Mouse (Mus musculus) E14TG2a.4 (cell line): ENCODE results near the gene Urb1.

Experiments used
- CTCF ChIP-seq: conservative IDR thresholded peaks from 2 replicates; pipeline ENCODE4 v1.5.1; 2014; ENCODE audit warnings: low read length
- NANOG ChIP-seq: IDR thresholded peaks from 2 replicates; pipeline ENCODE4 v1.6.1; 2014; ENCODE audit warnings: borderline replicate concordance, low read length, mixed read lengths
- POU5F1 ChIP-seq: IDR thresholded peaks from 2 replicates; pipeline ENCODE4 v1.6.1; 2014; ENCODE audit warnings: low read length, borderline replicate concordance

- TF ChIP-seq CTCF = no peak
- TF ChIP-seq POU5F1 = no peak
- TF ChIP-seq NANOG = no peak
These were observed 19.9 kb upstream of the Urb1 start for GRCm38 (mm10) chr16:90829894-90830685.
